Mouse (Mus musculus) CH12.LX (cell line): ENCODE results near the gene F13a1. TPM values are rescaled to one million over a fixed set of nuclear protein-coding genes. Genes with fewer than 3 reads are reported as not detected.

Source experiments
- DNase-seq: peaks from one replicate; pipeline ENCODE4 v3.0.0-alpha.2; 2013; ENCODE audit errors: extremely low read depth
- H3K27ac ChIP-seq: 2 replicates; pipeline ENCODE4 v1.5.1; 2012; ENCODE audit warnings: low read depth, mild to moderate bottlenecking, control low read depth, moderate library complexity; ENCODE audit not compliant: insufficient read depth
- H3K27me3 ChIP-seq: replicated peaks from 2 replicates; pipeline ENCODE3; 2012; ENCODE audit warnings: inconsistent platforms
- H3K36me3 ChIP-seq, 2 experiments: replicated peaks in 1 of 2; 2 replicates each; pipeline versions ENCODE3 to v1.6.1; 2012; ENCODE audit warnings: inconsistent platforms in 1 of 2, low read length in 1 of 2, mild to moderate bottlenecking in 1 of 2, mixed read lengths in 1 of 2, moderate library complexity in 1 of 2; ENCODE audit not compliant: control insufficient read depth in 1 of 2, insufficient read depth in 1 of 2
- H3K4me1 ChIP-seq, 2 experiments: 2 replicates each; pipeline ENCODE4 v1.6.1; 2012; ENCODE audit warnings: inconsistent platforms in 1 of 2, moderate library complexity in 1 of 2; ENCODE audit not compliant: insufficient read depth in 2 of 2, control insufficient read depth in 1 of 2
- H3K4me2 ChIP-seq: 2 replicates; pipeline ENCODE4 v1.6.1; 2012; ENCODE audit warnings: low read depth, mild to moderate bottlenecking, control low read depth; ENCODE audit not compliant: poor library complexity, insufficient read depth, severe bottlenecking
- H3K4me3 ChIP-seq, 3 experiments: fragments of 150-350 bp in 1 of 3; sonication (generic) in 1 of 3; replicated peaks in 1 of 3; 2 replicates each; pipeline versions ENCODE3 to v1.5.1; 2011 to 2012; ENCODE audit warnings: low read depth in 2 of 3, low read length in 2 of 3, mild to moderate bottlenecking in 2 of 3, moderate library complexity in 2 of 3, control low read depth in 1 of 3, improper control_type of control experiment in 1 of 3, inconsistent platforms in 1 of 3, mixed read lengths in 1 of 3; ENCODE audit not compliant: poor library complexity in 1 of 3
- H3K79me2 ChIP-seq: replicated peaks from 2 replicates; pipeline ENCODE4 v1.6.1; 2012; ENCODE audit warnings: mild to moderate bottlenecking, moderate library complexity; ENCODE audit not compliant: control insufficient read depth, poor library complexity, insufficient read depth, severe bottlenecking; ENCODE audit errors: extremely low read depth
- H3K9ac ChIP-seq: 2 replicates; pipeline ENCODE4 v1.6.1; 2012; ENCODE audit warnings: low read depth, mild to moderate bottlenecking, control low read depth, moderate library complexity; ENCODE audit not compliant: insufficient read depth
- H3K9me3 ChIP-seq: replicated peaks from 2 replicates; pipeline ENCODE3; 2012; ENCODE audit warnings: low read length, inconsistent platforms, mixed read lengths
- CHD2 ChIP-seq: IDR thresholded peaks from 2 replicates; pipeline ENCODE4 v1.6.1; 2011; ENCODE audit warnings: low read length, improper control_type of control experiment
- GABPA ChIP-seq: IDR thresholded peaks from 2 replicates; pipeline ENCODE4 v1.6.1; 2012; ENCODE audit warnings: low read depth, low read length, improper control_type of control experiment, inconsistent platforms; ENCODE audit not compliant: insufficient replicate concordance
- HCFC1 ChIP-seq: IDR thresholded peaks from 2 replicates; pipeline ENCODE4 v1.6.1; 2012; ENCODE audit warnings: low read depth, mild to moderate bottlenecking, inconsistent platforms, low read length, improper control_type of control experiment
- IRF4 ChIP-seq: IDR thresholded peaks from 2 replicates; pipeline ENCODE4 v1.6.1; 2014; ENCODE audit warnings: low read depth, mild to moderate bottlenecking, inconsistent platforms, low read length, improper control_type of control experiment
- JUN ChIP-seq: IDR thresholded peaks from 2 replicates; pipeline ENCODE4 v1.6.1; 2011; ENCODE audit warnings: low read depth, mild to moderate bottlenecking, low read length, improper control_type of control experiment, moderate library complexity; ENCODE audit not compliant: insufficient read depth
- JUND ChIP-seq: conservative IDR thresholded peaks from 2 replicates; pipeline ENCODE4 v1.6.1; 2011; ENCODE audit warnings: low read depth, low read length, improper control_type of control experiment
- KAT2A ChIP-seq: IDR thresholded peaks from 2 replicates; pipeline ENCODE4 v1.6.1; 2012; ENCODE audit warnings: low read length, improper control_type of control experiment, inconsistent platforms; ENCODE audit not compliant: insufficient replicate concordance
- MAFK ChIP-seq: IDR thresholded peaks from 2 replicates; pipeline ENCODE4 v1.6.1; 2011; ENCODE audit warnings: low read length, improper control_type of control experiment; ENCODE audit not compliant: insufficient replicate concordance
- MAX ChIP-seq: IDR thresholded peaks from 2 replicates; pipeline ENCODE4 v1.6.1; 2011; ENCODE audit warnings: low read length, improper control_type of control experiment
- MXI1 ChIP-seq: IDR thresholded peaks from 2 replicates; pipeline ENCODE4 v1.6.1; 2011; ENCODE audit warnings: mild to moderate bottlenecking, low read depth, low read length, improper control_type of control experiment
- NELFE ChIP-seq: IDR thresholded peaks from 2 replicates; pipeline ENCODE4 v1.6.1; 2011; ENCODE audit warnings: low read depth, low read length, improper control_type of control experiment
- POLR2A ChIP-seq: IDR thresholded peaks from 2 replicates; pipeline ENCODE4 v1.6.1; 2011; ENCODE audit warnings: low read depth, mild to moderate bottlenecking, improper control_type of control experiment, low read length
- POLR2AphosphoS2 ChIP-seq: IDR thresholded peaks from 2 replicates; pipeline ENCODE4 v1.6.1; 2011; ENCODE audit warnings: low read depth, low read length, improper control_type of control experiment
- RAD21 ChIP-seq: IDR thresholded peaks from 2 replicates; pipeline ENCODE4 v1.6.1; 2011; ENCODE audit warnings: low read depth, mild to moderate bottlenecking, low read length, improper control_type of control experiment, moderate library complexity
- RCOR1 ChIP-seq: conservative IDR thresholded peaks from 2 replicates; pipeline ENCODE4 v1.6.1; 2012; ENCODE audit warnings: low read depth, mild to moderate bottlenecking, inconsistent platforms, low read length, improper control_type of control experiment
- SIN3A ChIP-seq: IDR thresholded peaks from 2 replicates; pipeline ENCODE4 v1.6.1; 2012; ENCODE audit warnings: low read length, improper control_type of control experiment, inconsistent platforms
- TBP ChIP-seq: conservative IDR thresholded peaks from 2 replicates; pipeline ENCODE4 v1.6.1; 2011; ENCODE audit warnings: low read depth, low read length, improper control_type of control experiment
- TCF12 ChIP-seq: IDR thresholded peaks from 2 replicates; pipeline ENCODE4 v1.6.1; 2014; ENCODE audit warnings: low read depth, mild to moderate bottlenecking, inconsistent platforms, low read length, improper control_type of control experiment
- USF2 ChIP-seq: conservative IDR thresholded peaks from 2 replicates; pipeline ENCODE4 v1.6.1; 2011; ENCODE audit warnings: low read depth, low read length, improper control_type of control experiment
- ZMIZ1 ChIP-seq: IDR thresholded peaks from 2 replicates; pipeline ENCODE4 v1.6.1; 2012; ENCODE audit warnings: low read depth, mild to moderate bottlenecking, inconsistent platforms, low read length, improper control_type of control experiment
- ZNF384 ChIP-seq: IDR thresholded peaks from 2 replicates; pipeline ENCODE4 v1.6.1; 2012; ENCODE audit warnings: low read depth, low read length, improper control_type of control experiment, inconsistent platforms
- dilution Hi-C: fragments of 300-500 bp; cut with MboI; formaldehyde crosslinking; loops from 2 replicates; pipeline ENCODE4 v1.14.3; 2020; ENCODE audit warnings: low sequenced_read_pairs; ENCODE audit not compliant: extremely low pct_unique_long_range_greater_than_20kb, extremely low pct_ligation_motif_present
- in situ Hi-C: fragments of 300-500 bp; cut with MboI; formaldehyde crosslinking; loops from 3 replicates; pipeline ENCODE4 v1.14.3; 2019; ENCODE audit warnings: low sequenced_read_pairs, low pct_ligation_motif_present, low pct_unique_long_range_greater_than_20kb, mixed read lengths
- polyA plus RNA-seq: library from polyadenylated mRNA; unstranded; fragments of >175 nt; gene quantifications from 2 replicates; pipeline ENCODE4 v1.2.1, GENCODE M21; 2012; ENCODE audit warnings: low read depth; ENCODE audit not compliant: insufficient read length
- total RNA-seq, 2 experiments: library from RNA; depleted of rRNA; stranded (reverse); fragments of 300-350 nt in 1 of 2; fragments of >200 nt in 1 of 2; gene quantifications; 2 replicates each; pipeline ENCODE4 v1.2.3; 2012 to 2014

The F13a1 gene
- total and polyA plus RNA-seq, 3 experiments: 0.06 to 0.42 TPM; not detected in 1

DNA sequence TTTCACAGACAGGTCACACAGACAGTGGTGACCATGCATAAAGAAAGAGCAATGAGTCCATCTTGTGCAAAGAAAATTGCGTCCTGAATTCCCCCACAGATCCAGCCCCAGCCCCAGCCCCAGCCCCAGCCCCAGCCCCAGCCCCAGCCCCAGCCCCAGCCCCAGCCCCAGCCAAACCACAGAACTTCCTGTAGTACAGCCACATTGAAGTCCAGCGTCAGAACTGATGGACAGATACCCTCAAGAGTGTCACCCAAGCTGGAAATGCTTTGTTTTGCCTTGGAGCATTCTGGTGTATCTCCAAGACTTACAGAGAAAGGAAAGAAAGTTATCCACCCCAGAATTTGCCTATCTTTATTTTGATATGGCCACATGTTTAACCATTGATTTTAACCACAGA is 413 bp downstream of the F13a1 start:
- no peaks in the 10 kb centered on the region for H3K79me2 ChIP-seq
- no peaks in the 10 kb centered on the region for H3K27me3 ChIP-seq
- in situ Hi-C loops: no loop called here
- no peak for TF ChIP-seq JUND
- TF ChIP-seq RCOR1: no peak
- no peak for TF ChIP-seq USF2
- no peak for TF ChIP-seq MAFK
- TF ChIP-seq TCF12: no peak
- no peak for TF ChIP-seq POLR2A
- no peak for TF ChIP-seq NELFE
- TF ChIP-seq GABPA: no peak
- TF ChIP-seq HCFC1: no peak
- no peak for TF ChIP-seq RAD21
- TF ChIP-seq MAX: no peak
- no peak for TF ChIP-seq KAT2A
- TF ChIP-seq, all 38 proteins: peak for 0
- Histone ChIP-seq H3K4me1 (peaks cover 11 to 39% of the 10 kb centered on the region in 2 experiments), H3K4me3 (no peak overlapping the region), H3K4me2 (no peak overlapping the region), H3K9ac (no peak overlapping the region), H3K27ac (no peak overlapping the region), H3K36me3 (no peaks in the 10 kb centered on the region), H3K9me3 (no peaks in the 10 kb centered on the region)
- DNase-seq: no peak
- dilution Hi-C loops: no loop called here

DNA sequence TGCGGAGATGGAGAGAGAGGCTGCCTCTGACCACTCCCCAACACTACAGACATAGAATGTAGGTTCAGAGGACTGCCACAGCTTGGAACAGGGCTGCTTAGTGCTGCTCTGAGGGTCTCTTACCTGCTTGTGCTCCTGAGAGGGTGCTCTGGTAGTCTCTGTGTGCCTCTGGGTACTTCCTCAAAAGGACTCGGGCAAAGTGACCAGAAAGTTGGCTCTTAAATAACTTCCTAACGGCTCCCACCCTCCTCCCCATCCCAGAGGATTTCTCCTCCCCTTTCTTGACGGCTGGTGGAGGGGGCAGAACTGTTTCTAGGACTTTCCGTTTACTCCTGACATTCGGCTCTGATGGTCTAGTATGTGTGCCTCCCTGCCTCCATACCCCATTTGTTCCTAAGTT is 1.0 kb downstream of the F13a1 start:
- in situ Hi-C loops: no loop called here
- dilution Hi-C loops: no loop called here

More for the DNA sequence above, 1.0 kb downstream of the F13a1 start:
- no peak overlapping the region for H3K4me3 ChIP-seq
- H3K27me3 ChIP-seq: no peaks in the 10 kb centered on the region
- no peak for TF ChIP-seq CHD2
- TF ChIP-seq IRF4: no peak
- no peak for TF ChIP-seq ZMIZ1
- TF ChIP-seq ZNF384: no peak
- no peak for TF ChIP-seq TBP
- no peak for TF ChIP-seq KAT2A
- TF ChIP-seq SIN3A: no peak
- no peak for TF ChIP-seq NELFE
- TF ChIP-seq POLR2AphosphoS2: no peak
- TF ChIP-seq MXI1: no peak
- TF ChIP-seq MAFK: no peak
- no peak for TF ChIP-seq JUN
- no peak for TF ChIP-seq HCFC1
- peaks cover 11 to 39% of the 10 kb centered on the region in 2 experiments for H3K4me1 ChIP-seq
- no peak overlapping the region for H3K4me2 ChIP-seq
- no peaks in the 10 kb centered on the region for H3K9me3 ChIP-seq
- no peaks in the 10 kb centered on the region for H3K36me3 ChIP-seq
- no peak for DNase-seq
- no peak overlapping the region for H3K9ac ChIP-seq
- no peak overlapping the region for H3K27ac ChIP-seq
- no peaks in the 10 kb centered on the region for H3K79me2 ChIP-seq
